Mouse (Mus musculus): Measurements from ENCODE around the gene Slc5a4b. TPM values are rescaled to one million over a fixed set of nuclear protein-coding genes. Genes with fewer than 3 reads are reported as not detected.

Slc5a4b gene
- polyA plus RNA-seq, 1 experiment from 2014 or later: not detected

DNA sequence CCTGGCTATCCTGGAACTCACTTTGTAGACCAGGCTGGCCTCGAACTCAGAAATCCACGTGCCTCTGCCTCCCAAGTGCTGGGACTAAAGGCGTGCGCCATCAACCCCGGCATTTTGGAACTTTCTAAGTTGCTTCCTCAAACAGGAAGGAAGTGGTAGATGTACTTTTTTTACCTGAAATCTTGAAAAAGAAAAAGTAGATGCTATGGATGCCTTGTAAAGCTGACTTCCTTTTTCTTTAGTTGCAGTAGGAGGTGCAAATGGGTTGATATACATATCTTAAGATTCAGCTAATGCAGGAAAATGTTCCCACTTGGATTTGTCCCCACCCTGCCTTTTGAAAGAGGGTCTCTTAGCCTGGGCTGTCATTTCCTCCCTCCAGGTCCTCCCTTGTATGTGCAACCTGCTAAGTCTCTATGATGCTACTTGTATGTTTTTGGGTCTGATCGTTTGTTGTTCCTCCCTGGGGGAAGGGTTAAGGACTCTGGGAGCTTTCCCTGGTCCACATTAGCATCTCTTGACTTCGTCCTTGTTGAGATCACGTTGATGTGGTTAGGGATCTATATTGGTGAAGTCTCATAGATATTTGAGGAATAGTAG is 76.7 kb downstream of the Slc5a4b start:
- TF ChIP-seq CTCF (IDR thresholded peaks at IDR 0.05; ENCODE audit: low read depth) (no peak), EP300 (IDR thresholded peaks at IDR 0.05; ENCODE audit: low read depth) (no peak)
- H3K27me3 ChIP-seq (ENCODE audit: insufficient read depth, low read length): no peaks in the 10 kb centered on the region
- H3K4me3 ChIP-seq (ENCODE audit: low read depth, low read length): 0 out of 2 replicates have a peak overlapping the region, but pooled peaks have one; percentile 90

DNA sequence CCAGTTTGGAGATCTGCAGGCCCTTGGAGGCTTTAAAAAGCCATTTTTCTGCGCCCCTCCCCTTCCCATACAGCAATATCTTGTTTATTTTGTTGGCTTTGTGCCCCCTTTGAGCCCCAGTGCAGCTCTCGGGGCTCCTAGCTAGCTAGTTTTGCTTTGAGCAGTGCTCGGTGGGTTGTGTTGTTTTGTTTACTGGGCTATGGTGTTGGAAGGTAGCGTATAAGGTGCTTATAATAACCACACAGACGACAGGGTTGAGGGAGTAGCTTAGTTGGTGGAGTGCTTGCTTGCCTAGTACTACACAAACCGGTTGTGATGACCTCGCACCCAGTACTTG is 77.7 kb downstream of the Slc5a4b start:
- H3K9me3 ChIP-seq (ENCODE audit: low read length): no peaks in the 10 kb centered on the region
- H3K4me3 ChIP-seq (ENCODE audit: low read depth, low read length): peak overlapping the region; percentile 90
- ATAC-seq (no peak), DNase-seq (peak; percentile 14)
- no peaks in the 10 kb centered on the region for H3K27me3 ChIP-seq (ENCODE audit: insufficient read depth, low read length)
- peaks cover 14% of the 10 kb centered on the region for H3K4me1 ChIP-seq (ENCODE audit: insufficient read depth)
- peak overlapping the region; percentile 98 for H3K4me2 ChIP-seq (ENCODE audit: low read depth, low read length)
- H3K9ac ChIP-seq (replicated peaks): peak overlapping the region; percentile 91
- 12% methylated on average over 7 of the region's 7 CpGs for WGBS (ENCODE audit: insufficient replicate concordance)
- TF ChIP-seq CTCF (IDR thresholded peaks at IDR 0.05; ENCODE audit: low read depth) (no peak), EP300 (IDR thresholded peaks at IDR 0.05; ENCODE audit: low read depth) (no peak)
- peaks cover 6% of the 10 kb centered on the region for H3K36me3 ChIP-seq (replicated peaks; ENCODE audit: insufficient read depth, low read length)
- peak overlapping the region; percentile 90 for H3K27ac ChIP-seq (ENCODE audit: low read depth)

More for the DNA sequence above, 76.7 kb downstream of the Slc5a4b start:
- DNase-seq: no peak
- H3K4me2 ChIP-seq (ENCODE audit: low read depth, low read length): peak overlapping the region; percentile 7; the same call in 1 of the 2 replicates
- 78% methylated on average over 8 of the region's 8 CpGs for WGBS (ENCODE audit: insufficient replicate concordance)
- H3K4me1 ChIP-seq (ENCODE audit: insufficient read depth): peaks cover 14% of the 10 kb centered on the region
- no peak for ATAC-seq
- peaks cover 15% of the 10 kb centered on the region for H3K36me3 ChIP-seq (replicated peaks; ENCODE audit: insufficient read depth, low read length)
- no peaks in the 10 kb centered on the region for H3K9me3 ChIP-seq (ENCODE audit: low read length)
- no peak overlapping the region for H3K9ac ChIP-seq (replicated peaks)
- no peak overlapping the region for H3K27ac ChIP-seq (ENCODE audit: low read depth)

DNA sequence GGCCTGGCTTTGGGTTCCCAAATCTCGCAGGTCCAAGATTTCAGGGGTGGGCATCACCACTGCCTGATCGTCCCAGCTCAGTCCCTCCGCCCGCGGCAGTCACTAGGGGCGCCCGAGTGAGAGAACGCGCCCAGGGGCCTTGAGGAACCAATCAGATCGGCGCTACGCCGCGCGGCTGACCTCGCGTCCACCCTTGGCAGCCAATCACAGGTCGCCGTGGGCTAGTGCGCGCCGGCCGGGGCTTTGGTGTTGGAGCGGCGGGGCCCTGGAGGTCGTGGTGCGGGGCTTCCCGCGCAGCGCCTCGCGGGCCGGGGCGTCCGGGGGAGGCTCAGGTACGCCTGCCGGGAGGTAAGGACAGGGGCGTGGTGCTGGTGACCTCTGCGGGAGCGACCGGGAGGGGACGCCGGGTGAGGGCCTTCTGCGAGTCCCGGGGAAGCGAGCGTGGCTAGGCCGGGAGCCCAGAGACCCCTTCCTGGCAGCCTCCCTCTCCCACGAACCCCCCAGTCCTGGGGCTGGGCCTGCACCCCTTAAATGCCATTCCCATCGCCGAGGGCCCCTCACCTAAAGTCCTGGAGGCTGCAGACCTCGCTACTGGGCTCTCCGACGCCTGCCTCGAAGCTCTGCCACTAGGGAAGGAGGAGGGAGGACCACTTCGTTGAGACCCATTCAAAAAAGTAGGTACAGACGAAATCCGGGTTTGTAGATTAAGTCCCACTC is 78.2 kb downstream of the Slc5a4b start, which contains the start of gene Zfp280b:
TSS of gene Zfp280b (plus strand) at position 249 of the 717 bp plus-strand sequence.
- H3K27me3 ChIP-seq (ENCODE audit: insufficient read depth, low read length): no peaks in the 10 kb centered on the region
- under 1% methylated on average over 45 of the region's 58 CpGs for WGBS (ENCODE audit: insufficient replicate concordance)
- ATAC-seq: peak; percentile 99
- H3K27ac ChIP-seq (ENCODE audit: low read depth): peak within 1 kb of the TSS; percentile 90
- H3K4me3 ChIP-seq (ENCODE audit: low read depth, low read length): peak within 1 kb of the TSS; percentile 90
- H3K4me1 ChIP-seq (ENCODE audit: insufficient read depth): peaks cover 14% of the 10 kb centered on the region
- H3K4me2 ChIP-seq (ENCODE audit: low read depth, low read length): peak within 1 kb of the TSS; percentile 98
- no peaks in the 10 kb centered on the region for H3K9me3 ChIP-seq (ENCODE audit: low read length)
- TF ChIP-seq CTCF (IDR thresholded peaks at IDR 0.05; ENCODE audit: low read depth) (peak; percentile 93), EP300 (IDR thresholded peaks at IDR 0.05; ENCODE audit: low read depth) (no peak)
- DNase-seq: peak; percentile 96
- peaks cover under 1% of the 10 kb centered on the region; the same call in 1 of the 2 replicates for H3K36me3 ChIP-seq (replicated peaks; ENCODE audit: insufficient read depth, low read length)
- H3K9ac ChIP-seq (replicated peaks): peak within 1 kb of the TSS; percentile 91

DNA sequence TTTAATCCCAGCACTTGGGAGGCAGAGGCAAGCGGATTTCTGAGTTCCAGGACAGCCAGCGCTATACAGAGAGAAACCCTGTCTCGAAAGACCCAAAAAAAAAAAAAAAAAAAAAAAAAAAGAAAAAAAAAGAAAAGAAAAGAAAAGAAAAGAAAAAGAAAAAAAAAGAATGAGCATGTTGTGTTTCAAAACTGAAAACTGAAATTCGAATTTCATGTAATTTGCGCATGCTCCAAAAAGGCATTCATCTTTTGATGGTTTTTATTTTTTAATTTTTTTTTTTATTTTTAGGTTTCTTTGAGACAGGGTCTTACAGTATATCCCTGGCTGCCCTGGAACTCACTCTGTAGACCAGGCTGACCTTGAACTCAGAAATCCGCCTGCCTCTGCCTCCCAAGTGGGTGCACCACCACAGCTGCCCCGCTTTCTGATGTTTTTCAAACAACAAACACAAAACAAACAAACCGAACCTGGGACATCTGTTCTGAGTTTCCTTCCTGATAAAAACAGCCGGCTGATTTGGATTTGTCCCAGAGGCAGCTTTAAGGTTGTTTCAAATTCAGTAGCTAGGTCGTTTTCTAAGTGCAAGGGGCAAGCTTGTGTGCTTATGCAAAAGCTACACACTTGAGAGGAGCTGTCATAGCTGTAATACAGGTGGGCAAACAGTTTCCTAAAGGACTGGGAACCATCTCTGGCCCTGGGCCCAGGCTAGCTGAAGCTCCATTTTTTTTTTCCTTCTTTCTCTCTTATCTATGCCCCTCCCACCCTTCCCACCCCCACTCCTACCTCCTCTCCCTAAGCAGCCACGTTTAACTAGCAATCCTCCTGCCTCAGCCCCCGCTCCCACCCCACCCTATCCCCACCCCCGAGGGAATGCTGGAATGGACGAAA is 79.0 kb downstream of the Slc5a4b start:
- H3K27me3 ChIP-seq (ENCODE audit: insufficient read depth, low read length): no peaks in the 10 kb centered on the region
- H3K4me1 ChIP-seq (ENCODE audit: insufficient read depth): peaks cover 14% of the 10 kb centered on the region
- no peaks in the 10 kb centered on the region for H3K9me3 ChIP-seq (ENCODE audit: low read length)
- 43% methylated on average over 14 of the region's 14 CpGs for whole genome bisulfite sequencing (ENCODE audit: insufficient replicate concordance)
- ATAC-seq (peak; percentile 75), DNase-seq (no peak)
- no peaks in the 10 kb centered on the region; the same call in 1 of the 2 replicates for H3K36me3 ChIP-seq (replicated peaks; ENCODE audit: insufficient read depth, low read length)
- H3K4me3 ChIP-seq (ENCODE audit: low read depth, low read length): peak overlapping the region; percentile 90
- peak overlapping the region; percentile 98 for H3K4me2 ChIP-seq (ENCODE audit: low read depth, low read length)
- peak overlapping the region; percentile 91 for H3K9ac ChIP-seq (replicated peaks)
- peak; percentile 26; the same call in 1 of the 2 replicates for TF ChIP-seq EP300 (IDR thresholded peaks at IDR 0.05; ENCODE audit: low read depth)
- no peak for TF ChIP-seq CTCF (IDR thresholded peaks at IDR 0.05; ENCODE audit: low read depth)
- H3K27ac ChIP-seq (ENCODE audit: low read depth): peak overlapping the region; percentile 90

DNA sequence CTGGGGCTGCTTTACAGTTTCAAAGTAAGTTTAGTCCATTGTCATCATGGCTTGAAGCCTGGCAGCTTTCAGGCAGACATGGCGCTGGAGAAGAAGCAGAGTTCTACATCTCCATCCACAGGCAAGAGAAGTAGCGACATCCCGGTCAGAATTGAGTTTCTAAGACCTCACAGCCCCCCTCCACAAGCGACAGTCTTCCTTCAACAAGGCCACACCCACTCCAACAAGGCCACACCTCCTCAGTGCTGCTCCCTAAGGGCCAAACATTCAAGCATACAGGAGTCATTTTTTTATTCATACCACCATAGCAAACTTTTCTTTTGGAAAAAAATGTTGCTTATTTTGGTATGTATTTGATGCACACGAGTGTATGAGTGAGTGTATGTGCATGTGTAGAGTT is 80.3 kb downstream of the Slc5a4b start:
- Histone ChIP-seq H3K36me3 (replicated peaks; ENCODE audit: insufficient read depth, low read length) (no peaks in the 10 kb centered on the region; the same call in 1 of the 2 replicates), H3K4me2 (ENCODE audit: low read depth, low read length) (no peak overlapping the region), H3K9ac (replicated peaks) (no peak overlapping the region)

More for the DNA sequence above, 80.3 kb downstream of the Slc5a4b start:
- Histone ChIP-seq H3K4me1 (ENCODE audit: insufficient read depth) (peaks cover 14% of the 10 kb centered on the region), H3K4me3 (ENCODE audit: low read depth, low read length) (no peak overlapping the region), H3K27ac (ENCODE audit: low read depth) (no peak overlapping the region), H3K27me3 (ENCODE audit: insufficient read depth, low read length) (no peaks in the 10 kb centered on the region), H3K9me3 (ENCODE audit: low read length) (no peaks in the 10 kb centered on the region)
- no peak; the same call in 1 of the 2 replicates for TF ChIP-seq CTCF (IDR thresholded peaks at IDR 0.05; ENCODE audit: low read depth)
- TF ChIP-seq EP300 (IDR thresholded peaks at IDR 0.05; ENCODE audit: low read depth): no peak
- DNase-seq (no peak), ATAC-seq (no peak)
- 54% methylated on average over 5 of the region's 5 CpGs for WGBS (ENCODE audit: insufficient replicate concordance)

All from liver, postnatal 0 days (tissue).